Mouse (Mus musculus): ENCODE results near the gene Gm20388. TPM values are rescaled to one million over a fixed set of nuclear protein-coding genes. Genes with fewer than 3 reads are reported as not detected.

The Gm20388 gene
- polyA plus RNA-seq, 1 experiment from 2014 or later: not detected

DNA sequence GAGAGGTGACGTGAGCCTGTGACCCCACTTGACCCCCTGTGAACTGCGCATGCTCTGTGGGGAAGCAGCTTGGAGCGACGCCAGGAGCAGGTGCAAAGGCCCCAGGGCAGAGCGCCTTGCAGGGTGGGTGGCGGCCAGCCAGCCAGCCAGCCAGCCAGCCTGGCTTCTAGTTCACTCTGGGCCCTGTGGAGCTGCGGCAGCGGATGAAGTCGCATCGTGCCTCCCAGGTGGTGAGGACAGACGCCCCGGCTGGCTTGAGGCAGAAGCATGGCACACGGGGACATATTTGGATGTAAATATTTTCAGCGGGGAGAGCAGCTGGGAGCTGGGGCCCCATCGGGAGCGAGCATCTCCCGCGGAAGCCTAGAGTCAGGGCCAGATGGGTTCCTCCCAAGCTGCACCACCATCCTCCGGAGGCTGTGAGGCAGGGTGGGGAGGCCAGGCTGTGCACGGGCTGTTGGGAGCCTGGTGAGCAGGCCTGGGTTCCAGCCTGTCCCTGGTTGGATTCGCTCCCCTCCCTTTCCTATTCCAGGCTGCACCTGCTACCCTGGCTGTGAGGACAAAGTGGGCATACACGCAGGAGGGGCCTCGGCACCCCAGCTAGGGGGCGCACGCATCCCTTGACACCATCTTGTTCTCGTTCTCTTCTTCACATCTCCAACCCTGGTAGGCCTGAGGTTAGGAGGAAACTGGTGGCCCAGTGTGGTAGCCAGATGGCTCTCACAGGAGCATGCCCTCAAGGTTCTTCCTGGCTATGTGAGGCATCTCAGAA is 2798.9 kb downstream of the Gm20388 start:
- DNase-seq (ENCODE audit: low spot score) (no peak), ATAC-seq (ENCODE audit: low FRiP score) (peak; percentile 57; the same call in 1 of the 2 replicates)
- no peak overlapping the region for H3K27ac ChIP-seq
- no peaks in the 10 kb centered on the region for H3K9me3 ChIP-seq (ENCODE audit: control insufficient read depth, low read length)
- H3K4me3 ChIP-seq (replicated peaks; ENCODE audit: low read length): no peak overlapping the region
- WGBS: 23% methylated on average over 26 of the region's 26 CpGs
- H3K4me2 ChIP-seq (replicated peaks): no peak overlapping the region
- H3K9ac ChIP-seq: no peak overlapping the region
- H3K36me3 ChIP-seq (replicated peaks; ENCODE audit: control insufficient read depth, insufficient read depth): no peaks in the 10 kb centered on the region
- peaks cover 14% of the 10 kb centered on the region; the same call in 1 of the 2 replicates for H3K4me1 ChIP-seq (replicated peaks; ENCODE audit: control insufficient read depth, insufficient read depth, low read length)
- no peaks in the 10 kb centered on the region for H3K27me3 ChIP-seq (ENCODE audit: control insufficient read depth, insufficient read depth, low read length)

DNA sequence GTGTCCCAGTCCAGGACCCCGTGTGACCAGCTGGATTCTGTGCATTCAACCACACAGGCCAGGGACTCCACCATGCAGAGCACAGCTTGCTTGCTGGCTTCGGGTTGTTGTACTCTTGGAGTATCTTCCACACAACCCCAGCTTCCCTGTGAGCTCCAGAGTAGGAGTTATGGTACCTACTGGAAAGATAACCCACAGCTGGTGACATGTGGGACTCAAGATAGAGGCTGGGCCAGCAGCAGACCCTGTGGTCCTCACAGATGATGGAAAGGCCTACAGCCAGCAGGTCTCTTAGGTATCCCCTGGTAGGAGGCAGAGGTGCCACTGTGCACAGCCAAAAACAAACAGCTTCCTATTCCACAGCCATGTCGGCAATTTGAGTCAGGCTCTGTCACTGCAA is 2800.8 kb downstream of the Gm20388 start:
- Histone ChIP-seq H3K9me3 (ENCODE audit: control insufficient read depth, low read length) (no peaks in the 10 kb centered on the region), H3K4me1 (replicated peaks; ENCODE audit: control insufficient read depth, insufficient read depth, low read length) (peaks cover 11% of the 10 kb centered on the region; the same call in 1 of the 2 replicates), H3K36me3 (replicated peaks; ENCODE audit: control insufficient read depth, insufficient read depth) (no peaks in the 10 kb centered on the region), H3K9ac (no peak overlapping the region), H3K27ac (no peak overlapping the region), H3K4me2 (replicated peaks) (no peak overlapping the region), H3K4me3 (replicated peaks; ENCODE audit: low read length) (no peak overlapping the region), H3K27me3 (ENCODE audit: control insufficient read depth, insufficient read depth, low read length) (no peaks in the 10 kb centered on the region)
- DNase-seq (ENCODE audit: low spot score) (no peak), ATAC-seq (ENCODE audit: low FRiP score) (no peak)
- WGBS: 83% methylated on average over 3 of the region's 3 CpGs

DNA sequence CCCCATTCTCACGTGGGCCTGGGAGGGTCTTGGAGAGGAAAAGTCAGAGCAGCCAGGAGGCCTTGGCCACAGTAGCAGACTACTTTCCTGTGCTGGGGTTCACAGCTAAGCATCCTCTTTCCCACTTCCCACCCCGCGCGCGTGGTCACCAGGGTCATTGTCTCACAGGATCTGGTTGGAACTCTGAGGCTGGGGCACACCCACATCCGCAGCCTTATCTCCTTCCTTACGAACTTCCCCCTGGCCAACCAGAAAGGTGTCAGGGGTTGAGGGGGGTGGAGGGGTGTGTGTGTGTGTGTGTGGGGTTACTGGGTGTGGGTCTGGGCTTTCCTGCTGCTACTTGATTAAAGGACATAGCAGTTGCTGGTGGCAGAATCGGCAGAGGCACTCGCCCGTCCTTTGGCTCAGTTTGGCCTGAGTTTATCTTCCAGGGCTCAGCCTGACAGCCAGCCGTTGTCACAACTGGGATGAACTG is 2801.3 kb downstream of the Gm20388 start:
- WGBS: 74% methylated on average over 11 of the region's 11 CpGs
- Histone ChIP-seq H3K4me2 (replicated peaks) (no peak overlapping the region), H3K9me3 (ENCODE audit: control insufficient read depth, low read length) (no peaks in the 10 kb centered on the region), H3K27me3 (ENCODE audit: control insufficient read depth, insufficient read depth, low read length) (no peaks in the 10 kb centered on the region), H3K36me3 (replicated peaks; ENCODE audit: control insufficient read depth, insufficient read depth) (no peaks in the 10 kb centered on the region), H3K27ac (no peak overlapping the region), H3K4me3 (replicated peaks; ENCODE audit: low read length) (no peak overlapping the region), H3K9ac (no peak overlapping the region), H3K4me1 (replicated peaks; ENCODE audit: control insufficient read depth, insufficient read depth, low read length) (peaks cover 11% of the 10 kb centered on the region; the same call in 1 of the 2 replicates)
- no peak for ATAC-seq (ENCODE audit: low FRiP score)
- no peak for DNase-seq (ENCODE audit: low spot score)

DNA sequence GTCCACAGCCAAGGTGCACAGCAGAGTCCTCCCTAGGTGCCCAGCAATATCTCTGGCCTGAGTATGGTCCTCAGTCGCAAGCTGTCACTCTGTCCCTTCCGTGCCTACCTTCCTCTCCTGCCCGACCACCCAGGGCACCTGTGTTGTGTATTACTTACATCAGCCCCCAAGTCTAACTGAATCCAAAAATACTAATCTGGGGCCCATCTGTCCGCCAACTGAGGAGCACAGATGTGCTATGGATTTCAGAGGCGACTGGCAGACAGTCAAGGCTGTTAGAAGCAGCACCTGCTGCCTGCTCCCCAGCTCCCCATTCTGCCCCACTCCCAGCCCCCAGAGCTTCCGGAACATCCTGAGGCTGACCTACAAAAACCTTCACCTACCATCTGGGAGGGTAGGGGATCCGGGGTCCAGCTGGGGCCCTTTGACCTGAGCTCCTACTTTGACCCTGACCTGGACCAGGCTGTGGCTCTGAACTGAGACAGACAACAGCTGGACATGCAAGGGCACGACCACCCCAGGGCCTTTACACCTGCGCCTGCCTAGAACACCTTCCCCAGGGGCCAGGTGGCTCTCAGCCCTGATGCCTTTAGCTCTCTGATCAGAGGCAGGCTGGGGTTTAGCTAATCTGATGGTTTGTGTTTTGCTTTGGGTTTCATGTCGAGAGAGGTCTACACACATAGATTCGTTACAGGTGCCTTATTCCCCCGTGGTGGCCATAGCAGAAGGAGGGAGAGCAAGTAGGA is 2801.9 kb downstream of the Gm20388 start:
- Histone ChIP-seq H3K36me3 (replicated peaks; ENCODE audit: control insufficient read depth, insufficient read depth) (no peaks in the 10 kb centered on the region), H3K4me2 (replicated peaks) (no peak overlapping the region), H3K9ac (no peak overlapping the region), H3K27me3 (ENCODE audit: control insufficient read depth, insufficient read depth, low read length) (no peaks in the 10 kb centered on the region), H3K27ac (no peak overlapping the region), H3K4me1 (replicated peaks; ENCODE audit: control insufficient read depth, insufficient read depth, low read length) (peaks cover 11% of the 10 kb centered on the region; the same call in 1 of the 2 replicates), H3K9me3 (ENCODE audit: control insufficient read depth, low read length) (no peaks in the 10 kb centered on the region), H3K4me3 (replicated peaks; ENCODE audit: low read length) (no peak overlapping the region)
- no peak for DNase-seq (ENCODE audit: low spot score)
- WGBS: 63% methylated on average over 12 of the region's 12 CpGs
- ATAC-seq (ENCODE audit: low FRiP score): no peak

DNA sequence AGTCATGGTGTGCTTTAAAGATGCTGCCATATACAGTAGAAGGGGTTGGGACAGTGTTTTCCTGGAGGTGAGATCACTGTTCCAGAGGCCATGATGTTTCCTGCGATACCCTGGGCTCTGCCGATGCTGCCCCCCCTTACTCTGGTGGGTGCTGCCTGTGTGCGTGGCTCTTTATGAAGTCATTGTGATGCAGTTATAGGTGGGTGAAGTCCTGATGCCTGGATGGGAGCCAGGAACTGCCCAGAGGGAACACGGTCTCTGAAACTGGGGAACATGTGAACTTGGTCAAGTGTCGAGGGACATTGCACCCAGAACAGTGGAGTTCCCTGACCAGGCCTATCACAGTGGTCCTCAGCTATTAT is 2802.5 kb downstream of the Gm20388 start:
- no peaks in the 10 kb centered on the region for H3K27me3 ChIP-seq (ENCODE audit: control insufficient read depth, insufficient read depth, low read length)
- no peak overlapping the region for H3K9ac ChIP-seq
- H3K4me1 ChIP-seq (replicated peaks; ENCODE audit: control insufficient read depth, insufficient read depth, low read length): peaks cover 11% of the 10 kb centered on the region; the same call in 1 of the 2 replicates
- no peak overlapping the region for H3K4me3 ChIP-seq (replicated peaks; ENCODE audit: low read length)
- DNase-seq (ENCODE audit: low spot score) (no peak), ATAC-seq (ENCODE audit: low FRiP score) (no peak)
- no peaks in the 10 kb centered on the region for H3K9me3 ChIP-seq (ENCODE audit: control insufficient read depth, low read length)
- H3K36me3 ChIP-seq (replicated peaks; ENCODE audit: control insufficient read depth, insufficient read depth): no peaks in the 10 kb centered on the region
- H3K27ac ChIP-seq: no peak overlapping the region
- H3K4me2 ChIP-seq (replicated peaks): no peak overlapping the region
- 87% methylated on average over 5 of the region's 5 CpGs for WGBS

DNA sequence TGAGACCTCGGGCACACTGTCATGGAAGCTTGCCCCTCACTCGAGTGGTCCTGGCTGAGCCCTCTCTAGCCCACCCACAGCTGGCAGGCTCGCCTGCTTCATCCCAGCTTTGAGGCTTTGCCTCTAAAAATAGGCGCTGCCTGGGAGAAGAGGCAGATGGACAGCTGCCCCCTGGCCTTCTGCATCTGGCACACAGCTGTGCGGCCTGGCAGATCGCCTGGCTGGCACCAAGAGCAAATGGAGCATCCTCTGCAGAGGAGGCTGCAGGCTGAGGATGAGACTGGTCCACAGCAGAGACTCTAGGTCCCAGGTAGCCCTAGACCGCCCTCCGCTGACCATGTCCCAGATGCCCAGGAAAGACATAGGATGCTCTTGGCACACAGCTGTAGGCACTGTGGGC is 2805.9 kb downstream of the Gm20388 start:
- 76% methylated on average over 8 of the region's 8 CpGs for WGBS
- H3K27ac ChIP-seq: no peak overlapping the region

DNA sequence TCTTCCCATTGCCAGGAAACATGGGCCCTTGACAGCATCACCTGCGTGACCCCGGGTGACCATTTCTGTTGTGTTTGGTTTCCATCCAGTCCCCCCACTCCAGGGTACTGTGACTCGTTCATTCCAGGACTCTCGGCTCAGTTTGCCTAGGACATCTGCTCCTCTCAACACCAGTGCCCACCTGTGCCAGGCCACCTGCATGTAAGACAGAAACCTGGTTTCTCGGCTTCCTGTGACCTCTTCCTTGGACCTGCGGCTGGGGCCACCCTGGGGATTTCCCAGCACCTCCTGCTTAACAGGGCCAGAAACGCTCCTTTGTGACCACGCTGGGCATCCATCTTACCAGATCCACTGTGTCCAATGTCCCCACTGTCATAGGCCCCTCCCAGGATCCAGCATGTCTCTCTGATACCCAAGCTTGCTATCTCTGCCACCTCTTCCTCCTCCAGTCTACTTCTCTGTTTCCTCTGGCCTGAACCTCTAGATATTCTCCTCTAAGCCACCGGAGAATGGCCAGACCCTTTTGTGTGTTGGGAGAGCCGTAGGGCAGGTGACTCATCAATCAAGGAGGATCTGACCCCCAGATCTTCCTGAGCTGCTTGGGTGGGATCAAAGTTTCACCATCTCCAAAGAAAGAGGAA is 2807.3 kb downstream of the Gm20388 start:
- 85% methylated on average over 10 of the region's 10 CpGs for WGBS
- Histone ChIP-seq H3K9me3 (ENCODE audit: control insufficient read depth, low read length) (no peaks in the 10 kb centered on the region), H3K27me3 (ENCODE audit: control insufficient read depth, insufficient read depth, low read length) (no peaks in the 10 kb centered on the region), H3K4me1 (replicated peaks; ENCODE audit: control insufficient read depth, insufficient read depth, low read length) (peaks cover 21% of the 10 kb centered on the region), H3K36me3 (replicated peaks; ENCODE audit: control insufficient read depth, insufficient read depth) (no peaks in the 10 kb centered on the region), H3K27ac (no peak overlapping the region), H3K4me3 (replicated peaks; ENCODE audit: low read length) (no peak overlapping the region), H3K9ac (no peak overlapping the region), H3K4me2 (replicated peaks) (no peak overlapping the region)
- no peak for ATAC-seq (ENCODE audit: low FRiP score)
- DNase-seq (ENCODE audit: low spot score): no peak

More for the DNA sequence above, 2805.9 kb downstream of the Gm20388 start:
- Histone ChIP-seq H3K27me3 (ENCODE audit: control insufficient read depth, insufficient read depth, low read length) (no peaks in the 10 kb centered on the region), H3K36me3 (replicated peaks; ENCODE audit: control insufficient read depth, insufficient read depth) (no peaks in the 10 kb centered on the region), H3K4me2 (replicated peaks) (no peak overlapping the region), H3K4me1 (replicated peaks; ENCODE audit: control insufficient read depth, insufficient read depth, low read length) (peaks cover 29% of the 10 kb centered on the region), H3K4me3 (replicated peaks; ENCODE audit: low read length) (no peak overlapping the region), H3K9ac (no peak overlapping the region), H3K9me3 (ENCODE audit: control insufficient read depth, low read length) (no peaks in the 10 kb centered on the region)
- DNase-seq (ENCODE audit: low spot score) (no peak), ATAC-seq (ENCODE audit: low FRiP score) (no peak)

DNA sequence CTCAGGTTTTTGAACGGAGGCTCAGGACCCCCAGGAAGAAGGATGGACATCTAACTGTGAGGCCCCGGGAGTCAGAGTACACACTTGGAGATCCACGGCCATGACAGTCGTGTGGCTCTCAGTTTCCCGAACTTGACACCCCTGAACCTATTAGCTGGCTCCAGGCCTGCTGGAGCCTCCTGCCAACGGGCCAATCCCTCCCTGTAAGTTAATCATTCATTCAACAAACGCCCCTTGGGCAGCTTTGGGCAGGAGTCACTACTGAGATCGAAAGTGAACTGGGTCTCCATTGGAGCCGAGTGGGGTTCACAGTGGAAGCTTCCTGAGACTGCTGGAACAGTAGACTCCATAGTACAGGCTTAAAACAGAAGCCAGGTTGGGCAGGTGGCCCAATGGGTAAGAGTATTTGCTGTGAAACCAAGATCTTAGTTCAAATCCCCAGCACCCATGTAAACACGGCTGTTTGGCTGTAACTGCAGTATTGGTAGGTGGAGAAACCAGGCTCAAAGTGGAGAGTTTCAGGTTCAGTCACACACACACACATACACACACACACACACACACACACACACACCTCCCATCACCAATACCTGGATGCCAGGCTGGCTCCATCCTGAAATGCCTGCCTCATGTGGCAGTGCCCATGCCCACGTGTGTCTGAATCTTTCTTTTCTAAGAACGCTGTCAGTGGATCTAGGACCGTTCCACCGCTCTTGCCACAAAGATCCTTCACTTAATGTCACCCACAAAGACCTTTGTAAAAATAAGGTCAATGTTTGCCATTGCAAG is 2808.3 kb downstream of the Gm20388 start:
- peak overlapping the region; percentile 88; the same call in 1 of the 2 replicates for H3K27ac ChIP-seq
- DNase-seq (ENCODE audit: low spot score) (no peak), ATAC-seq (ENCODE audit: low FRiP score) (no peak)
- H3K9ac ChIP-seq: no peak overlapping the region
- H3K36me3 ChIP-seq (replicated peaks; ENCODE audit: control insufficient read depth, insufficient read depth): no peaks in the 10 kb centered on the region
- H3K4me3 ChIP-seq (replicated peaks; ENCODE audit: low read length): no peak overlapping the region
- H3K27me3 ChIP-seq (ENCODE audit: control insufficient read depth, insufficient read depth, low read length): no peaks in the 10 kb centered on the region
- no peak overlapping the region for H3K4me2 ChIP-seq (replicated peaks)
- no peaks in the 10 kb centered on the region for H3K9me3 ChIP-seq (ENCODE audit: control insufficient read depth, low read length)
- H3K4me1 ChIP-seq (replicated peaks; ENCODE audit: control insufficient read depth, insufficient read depth, low read length): peaks cover 18% of the 10 kb centered on the region
- 86% methylated on average over 14 of the region's 14 CpGs for WGBS
